Mouse (Mus musculus): ENCODE data around the gene Rab19.
"Not testable (repeated sequence)": the region's sequence is repeated elsewhere in the genome, so short reads cannot be mapped to it uniquely, and the experiment has no call there.

Rab19 gene

DNA sequence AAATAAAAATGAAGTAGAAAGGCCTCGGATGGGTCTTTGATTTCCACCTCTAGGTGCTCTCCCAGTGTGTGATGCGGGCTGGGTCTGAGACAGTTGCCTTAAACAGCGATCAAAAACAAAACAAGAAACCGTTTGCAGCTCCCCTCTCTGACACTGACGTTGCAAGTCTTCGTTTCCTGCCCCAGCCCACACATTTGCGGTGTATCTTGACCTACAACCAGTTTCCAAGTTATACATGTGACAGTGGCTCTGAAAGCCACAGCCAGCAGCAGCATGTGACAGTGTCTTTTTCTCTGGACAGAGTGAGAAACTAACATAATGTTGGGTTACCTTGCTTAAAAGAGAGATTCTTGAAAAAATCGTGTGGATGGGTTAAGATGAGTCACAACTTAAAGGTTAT lies 1.2 kb upstream of the Rab19 start:
- no peak for DNase-seq (ENCODE audit: low spot score)

DNA sequence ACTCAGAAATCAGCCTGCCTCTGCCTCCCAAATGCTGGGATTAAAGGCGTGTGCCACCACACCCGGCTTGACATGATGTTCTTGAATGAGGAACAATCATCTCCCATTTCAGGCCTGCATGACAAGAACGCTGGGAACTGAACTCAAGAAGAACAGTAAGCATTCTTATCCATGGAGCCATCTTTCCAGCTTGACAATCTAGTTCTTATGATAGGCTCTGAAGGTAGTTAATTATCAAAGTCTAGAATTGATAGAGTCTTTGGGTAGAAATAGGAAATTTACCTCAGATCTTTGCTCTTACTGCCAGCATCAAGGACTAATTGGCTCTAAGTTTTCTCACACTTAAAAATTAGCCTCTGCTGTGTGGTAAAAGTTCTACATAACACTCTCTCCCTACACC lies 699 bp upstream of the Rab19 start:
- DNase-seq (ENCODE audit: low spot score), result no peak

DNA sequence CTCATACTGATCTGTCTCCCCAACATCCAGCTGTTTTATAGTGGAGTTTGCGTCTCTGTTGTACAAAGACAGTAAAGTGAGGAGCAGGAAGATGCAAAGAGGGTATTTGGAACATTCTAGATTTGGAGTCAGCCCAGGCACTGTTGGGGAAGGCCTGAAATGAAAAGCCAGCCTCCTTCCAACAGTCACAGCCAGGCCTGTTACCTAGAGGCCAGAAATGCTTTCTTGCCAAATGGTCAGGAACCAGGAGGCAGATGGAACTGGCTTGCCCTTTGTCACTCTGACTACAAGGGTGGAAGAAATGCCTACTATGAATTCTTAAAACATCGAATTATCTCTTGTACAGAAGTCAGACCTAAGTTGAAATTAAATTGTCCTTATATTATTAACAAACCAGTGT lies 9.0 kb downstream of the Rab19 start:
- DNase-seq (ENCODE audit: low spot score), result no peak

DNA sequence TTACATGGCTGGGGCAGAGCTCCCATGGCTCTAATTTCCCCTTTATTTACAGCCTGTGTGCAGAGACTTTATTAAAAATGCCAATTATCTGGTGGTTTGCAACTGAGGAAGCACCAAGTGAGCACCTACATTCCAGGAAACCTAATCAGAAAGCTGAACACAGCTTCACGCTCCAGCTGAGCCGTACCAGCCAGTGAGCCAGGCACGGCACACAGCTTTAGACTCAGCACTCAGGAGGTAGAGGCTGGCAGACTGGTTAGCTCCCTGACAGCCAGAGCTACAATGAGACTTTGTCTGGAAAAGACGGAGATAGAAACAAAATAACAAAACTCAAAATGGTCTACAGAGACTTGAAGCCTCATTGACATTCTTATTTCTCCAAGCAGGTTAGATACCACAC lies 14.5 kb downstream of the Rab19 start:
- DNase-seq (ENCODE audit: low spot score), result no peak

DNA sequence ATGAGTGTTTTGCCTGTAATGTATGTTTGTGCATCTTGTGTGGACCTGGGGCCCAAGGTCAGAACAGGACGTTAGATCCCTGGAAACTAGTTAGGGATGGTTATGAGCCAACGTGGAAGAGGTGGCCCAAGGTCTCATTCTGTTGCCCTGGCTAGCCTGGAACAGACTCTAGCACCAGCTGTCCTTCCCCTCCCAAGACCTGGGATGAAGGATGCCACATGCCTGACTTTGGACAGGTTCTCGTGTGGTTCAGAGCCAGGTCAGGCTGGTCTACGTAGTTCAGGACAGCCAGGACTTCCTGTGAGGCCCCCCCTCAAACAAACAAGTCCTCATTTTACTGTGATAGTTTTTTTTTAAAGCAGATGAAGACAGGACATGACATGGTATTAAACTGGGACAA lies 14.9 kb downstream of the Rab19 start:
- DNase-seq (ENCODE audit: low spot score), result no peak

DNA sequence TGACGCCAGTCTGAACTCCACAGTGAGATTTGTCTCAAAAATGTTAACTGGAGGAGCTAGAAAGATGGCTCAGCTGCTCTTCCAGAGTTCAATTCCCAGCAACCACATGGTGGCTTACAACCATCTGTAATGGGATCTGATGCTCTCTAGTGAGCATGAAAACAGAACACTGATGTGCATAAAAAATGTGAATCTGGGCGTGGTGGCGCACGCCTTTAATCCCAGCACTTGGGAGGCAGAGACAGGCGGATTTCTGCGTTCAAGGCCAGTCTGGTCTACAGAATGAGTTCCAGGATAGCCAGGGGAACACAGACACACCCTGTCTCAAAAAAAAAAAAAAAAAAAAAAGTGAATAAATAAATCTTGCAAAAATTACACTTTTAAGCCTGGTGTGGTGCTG lies 16.1 kb downstream of the Rab19 start:
- DNase-seq (ENCODE audit: low spot score), result no peak

DNA sequence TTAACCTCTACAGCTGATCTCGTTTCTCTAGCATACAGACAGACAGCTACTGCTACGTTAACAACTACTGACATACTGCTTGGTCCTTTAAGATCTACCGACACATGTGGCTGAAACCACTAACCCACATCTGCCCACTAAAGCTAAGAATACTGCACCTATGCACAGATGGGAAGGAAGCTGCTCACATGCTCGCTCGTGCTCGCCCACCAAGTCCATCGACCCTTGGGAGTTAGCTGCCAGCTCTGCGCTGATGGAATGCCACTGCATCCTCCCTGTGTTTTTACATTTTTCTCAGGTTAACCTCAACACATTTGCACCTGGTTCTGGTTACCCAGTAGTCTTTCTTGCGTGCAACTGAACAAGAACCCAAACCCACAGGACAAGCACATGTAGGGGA lies 17.4 kb downstream of the Rab19 start:
- no peak for DNase-seq (ENCODE audit: low spot score)

DNA sequence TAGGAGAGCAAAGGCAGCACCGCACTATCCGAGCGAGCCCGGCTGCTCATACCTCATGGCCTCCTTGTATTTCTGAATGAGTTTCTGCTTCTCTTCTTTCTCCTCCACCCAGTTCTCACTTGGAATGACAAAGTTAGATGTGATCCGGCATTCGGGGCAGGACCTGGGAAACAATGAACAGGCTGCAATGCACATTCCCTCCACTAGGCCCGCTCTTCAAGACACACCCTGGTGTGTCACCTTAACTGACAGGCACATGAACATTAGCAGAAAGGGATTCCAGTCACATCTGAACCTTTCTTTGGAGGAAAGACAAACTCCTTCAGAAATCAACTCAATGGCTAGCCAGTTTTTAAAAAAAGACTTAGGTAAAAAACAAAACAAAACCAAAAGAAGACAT lies 19.4 kb downstream of the Rab19 start:
- DNase-seq (ENCODE audit: low spot score), result no peak

DNA sequence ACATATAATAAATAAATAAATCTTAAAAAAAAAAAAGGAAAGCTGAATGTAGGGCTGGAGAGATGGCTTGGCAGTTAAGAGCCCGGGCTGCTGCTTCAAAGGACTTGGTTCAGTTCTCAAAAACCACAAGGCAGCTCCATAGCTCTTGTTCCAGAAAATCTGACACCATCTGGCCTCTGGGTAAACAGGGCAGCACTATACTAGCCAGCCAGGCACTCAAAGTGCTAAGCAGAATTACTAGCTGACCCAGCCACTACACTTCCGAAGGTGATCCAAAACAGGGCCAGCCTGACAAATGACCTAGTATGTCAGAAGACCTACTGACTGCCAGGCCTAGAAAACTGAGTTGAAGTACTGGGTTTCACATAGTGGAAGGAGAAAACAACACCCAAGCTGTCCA lies 22.2 kb downstream of the Rab19 start:
- no peak for DNase-seq (ENCODE audit: low spot score)

DNA sequence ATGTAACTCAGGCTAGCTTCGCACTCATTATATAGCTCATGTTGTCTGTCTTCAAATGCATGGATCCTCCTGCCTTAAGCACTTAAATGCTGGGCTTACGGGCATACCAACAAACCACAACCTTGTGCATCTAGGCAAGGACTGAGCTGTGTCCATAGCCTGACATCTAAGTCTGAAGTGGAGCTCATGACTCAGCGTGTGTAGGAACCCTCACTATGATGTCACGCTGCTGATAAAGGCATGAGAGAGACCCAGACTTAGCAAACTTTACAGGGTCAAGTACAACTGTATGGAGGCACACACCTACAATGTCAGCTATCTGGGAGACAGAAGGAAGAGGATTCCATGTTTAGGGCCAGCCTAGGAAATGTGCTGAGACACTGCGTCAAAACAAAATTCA lies 25.5 kb downstream of the Rab19 start:
- DNase-seq (ENCODE audit: low spot score), result no peak

DNA sequence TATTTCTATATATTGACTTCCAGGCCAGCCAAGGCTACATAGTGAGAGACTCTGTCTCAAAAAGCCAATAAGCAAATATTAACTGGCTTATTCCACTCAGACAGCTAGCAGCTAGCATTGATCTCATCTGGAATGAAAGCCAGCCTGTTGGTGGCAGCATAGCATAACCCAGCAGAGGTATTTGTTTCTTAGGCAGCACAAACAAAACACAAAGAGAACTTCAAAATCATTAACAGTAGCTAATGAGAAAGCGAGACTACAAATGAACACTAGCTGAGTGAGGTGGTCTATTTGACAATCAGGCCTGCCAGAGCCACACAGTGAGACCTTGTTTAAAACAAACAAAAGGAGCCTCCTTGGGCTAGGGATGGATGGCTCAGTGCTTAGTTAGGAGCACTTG lies 33.1 kb downstream of the Rab19 start:
- no peak for DNase-seq (ENCODE audit: low spot score)

DNA sequence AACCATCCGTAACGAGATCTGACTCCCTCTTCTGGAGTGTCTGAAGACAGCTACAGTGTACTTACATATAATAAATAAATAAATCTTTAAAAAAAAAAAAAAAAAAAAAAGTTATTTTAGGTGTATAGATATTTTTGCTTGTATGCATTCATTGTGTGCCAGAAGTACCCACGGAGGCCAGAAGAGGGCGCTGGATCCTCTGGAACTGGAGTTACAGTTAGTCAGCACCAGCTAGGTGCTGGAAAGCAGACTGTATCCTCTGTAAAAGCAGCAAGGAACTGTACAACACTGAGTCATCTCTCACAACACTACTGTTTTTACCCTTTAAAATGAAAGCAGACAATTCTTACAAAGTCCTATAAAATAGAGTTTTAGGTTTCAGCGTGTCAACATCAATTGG lies 34.8 kb downstream of the Rab19 start:
- DNase-seq (ENCODE audit: low spot score), result no peak

DNA sequence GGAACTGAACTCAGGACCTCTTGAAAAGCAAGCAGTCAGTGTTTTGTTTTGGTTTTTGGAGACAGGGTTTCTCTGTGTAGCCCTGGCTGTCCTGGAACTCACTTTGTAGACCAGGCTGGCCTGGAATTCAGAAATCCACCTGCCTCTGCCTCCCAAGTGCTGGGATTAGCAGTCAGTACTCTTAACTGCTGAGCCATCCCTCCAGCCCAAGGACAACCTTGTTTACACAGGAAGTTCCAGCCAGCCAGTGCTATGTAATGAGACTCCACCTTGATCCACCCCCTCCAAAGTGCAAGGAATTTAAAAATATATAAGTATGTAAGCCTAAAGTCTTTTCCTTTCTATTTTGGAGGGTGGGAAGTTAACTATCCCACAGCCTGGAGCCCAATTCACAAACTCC lies 35.7 kb downstream of the Rab19 start:
- DNase-seq (ENCODE audit: low spot score), result not testable (repeated sequence)

DNA sequence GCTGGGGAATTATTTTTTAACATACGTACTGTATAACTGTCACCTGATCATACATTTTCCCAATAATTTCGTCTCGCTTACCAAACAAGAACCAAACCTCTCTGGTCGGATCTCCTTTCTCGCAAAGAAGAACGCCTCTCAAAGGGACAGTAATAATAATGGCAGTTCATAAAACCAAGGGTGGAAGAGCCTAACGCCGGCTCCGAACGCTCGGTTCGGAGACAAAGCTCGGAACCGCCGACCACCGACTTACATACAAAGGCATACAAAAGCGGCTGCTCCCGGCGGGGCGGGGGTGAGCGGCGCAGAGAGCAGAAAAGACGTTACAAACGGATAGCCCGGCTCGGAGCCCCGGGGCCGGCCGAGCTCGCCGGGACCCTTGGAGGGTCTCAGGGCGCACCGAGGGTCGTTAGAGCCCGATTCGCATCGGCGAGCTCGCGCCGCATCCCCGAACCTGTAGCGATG lies 38.4 kb downstream of the Rab19 start:
- DNase-seq (ENCODE audit: low spot score), result no peak

DNA sequence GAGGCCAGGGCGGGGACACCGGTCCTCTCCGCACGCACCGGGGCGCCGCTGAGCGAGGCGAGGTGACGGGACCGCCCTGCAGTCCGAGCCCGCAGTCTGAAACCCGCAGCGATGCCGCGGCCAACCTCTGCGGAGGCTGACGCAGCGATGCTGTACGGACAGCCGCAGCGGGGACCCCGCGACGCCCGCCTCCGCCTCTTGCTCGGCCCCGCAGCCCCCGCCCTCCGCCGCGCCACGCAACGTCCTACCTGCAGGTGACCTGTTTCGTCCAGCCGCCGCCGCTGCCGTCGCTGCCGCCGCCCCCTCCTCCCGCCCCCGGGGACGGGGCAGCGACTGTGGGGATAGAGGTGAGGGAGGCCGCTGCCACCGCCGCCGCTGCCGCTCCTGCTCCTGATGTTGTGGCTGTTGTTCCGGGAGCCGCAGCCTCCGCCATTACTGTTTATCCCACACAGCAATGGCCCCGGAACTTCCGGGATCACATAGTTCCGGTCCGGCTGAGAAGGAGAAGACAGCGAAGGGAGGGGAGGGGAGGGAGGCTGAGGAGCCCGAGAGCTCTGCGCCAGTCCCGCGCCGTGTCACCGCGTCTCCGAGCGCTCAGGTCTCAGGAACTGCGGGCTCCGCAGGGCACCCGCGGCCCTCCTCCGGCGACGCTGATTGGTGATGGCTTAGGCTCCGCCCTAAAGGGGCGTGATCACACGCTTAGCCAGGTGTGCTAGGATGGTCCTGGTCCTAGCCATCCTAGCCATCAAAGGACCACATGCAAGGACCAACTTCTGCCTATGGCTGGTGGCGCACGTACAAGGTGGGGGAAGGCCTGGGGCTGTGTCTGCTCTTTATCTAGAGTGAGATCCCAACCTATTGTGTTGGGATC lies 39.1 kb downstream of the Rab19 start, which contains the start of gene Mkrn1:
TSS of gene Mkrn1 (minus strand) at position 612 of the 871 bp plus-strand sequence.
- peak; percentile 89 for DNase-seq (ENCODE audit: low spot score)

DNA sequence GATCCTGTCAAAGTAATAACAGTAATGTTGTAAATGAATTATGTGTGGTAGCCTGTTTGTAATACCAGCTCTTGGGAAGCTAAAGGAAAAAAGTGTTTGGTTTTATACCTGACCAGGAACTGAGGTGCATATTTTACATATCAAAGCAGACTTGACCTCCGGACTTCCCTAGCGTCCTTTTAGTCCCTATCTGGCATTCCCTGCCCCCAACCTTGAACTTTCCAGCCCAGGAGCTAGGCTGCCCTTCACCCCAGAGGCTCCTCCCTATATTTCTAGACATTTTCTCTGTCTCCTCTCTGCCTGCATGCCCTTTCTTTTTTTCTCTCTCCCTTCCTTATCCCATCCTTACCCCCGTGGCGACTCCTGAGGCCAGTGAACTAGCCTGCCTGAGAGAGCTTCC lies 39.9 kb downstream of the Rab19 start:
- DNase-seq (ENCODE audit: low spot score), result no peak

DNA sequence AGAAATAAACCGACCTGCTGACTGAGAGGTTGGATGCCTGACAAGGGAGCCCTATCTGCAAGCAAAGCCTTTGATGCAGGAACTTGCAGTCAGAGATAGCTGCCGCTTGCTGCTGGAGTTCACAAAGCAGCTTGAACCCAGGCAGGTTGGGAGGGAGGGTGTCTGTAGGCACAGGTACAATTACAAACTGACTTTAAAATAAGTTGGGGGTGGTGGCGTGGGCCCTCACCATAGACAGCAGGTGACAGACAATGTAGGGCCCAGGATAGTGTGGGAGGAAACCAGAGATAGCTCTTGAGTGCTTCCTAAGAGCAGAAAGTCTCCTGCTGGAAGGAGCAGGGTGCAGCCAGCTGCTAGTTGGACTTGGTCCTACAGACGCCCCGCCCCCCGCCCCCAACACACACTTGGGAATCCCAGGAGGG lies 42.2 kb downstream of the Rab19 start:
- no peak for DNase-seq (ENCODE audit: low spot score)

DNA sequence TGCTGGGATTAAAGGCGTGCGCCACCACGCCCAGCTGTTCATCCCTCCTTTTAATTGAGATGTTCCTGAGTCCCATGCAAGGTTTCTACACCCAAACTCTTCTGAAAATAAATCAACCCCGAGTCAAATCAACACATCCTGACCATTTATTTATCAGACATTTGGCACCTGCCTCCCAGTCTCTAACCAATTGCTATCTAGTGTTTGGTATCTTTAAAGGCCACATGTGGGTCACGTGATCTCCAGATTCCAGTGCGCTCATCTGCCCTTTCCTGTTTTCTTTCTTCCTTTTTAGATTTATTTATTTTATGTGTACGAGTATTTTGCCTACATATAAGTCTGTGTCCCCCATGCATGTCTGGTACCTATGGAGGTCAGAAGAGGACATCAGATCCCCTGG lies 42.7 kb downstream of the Rab19 start:
- DNase-seq (ENCODE audit: low spot score), result no peak

DNA sequence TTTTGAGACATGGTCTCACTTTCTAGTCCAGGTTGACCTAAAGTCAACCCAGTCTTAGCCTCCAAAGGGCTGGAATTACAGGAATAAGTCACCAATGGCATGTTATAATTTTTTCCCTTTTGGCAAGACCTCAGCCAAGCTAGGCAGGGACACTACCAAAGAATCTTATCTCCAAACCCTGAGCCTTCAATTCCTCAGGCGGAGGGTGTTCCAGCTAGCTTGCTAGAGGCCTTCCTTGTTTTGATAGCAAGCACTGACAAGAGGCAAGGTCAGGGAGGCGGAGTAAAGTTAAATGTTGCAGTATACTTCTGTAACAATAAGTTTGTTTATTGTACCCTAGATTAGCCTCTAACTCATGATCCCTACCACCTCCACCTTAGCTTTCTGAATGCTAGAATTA lies 44.2 kb downstream of the Rab19 start:
- DNase-seq (ENCODE audit: low spot score), result no peak

DNA sequence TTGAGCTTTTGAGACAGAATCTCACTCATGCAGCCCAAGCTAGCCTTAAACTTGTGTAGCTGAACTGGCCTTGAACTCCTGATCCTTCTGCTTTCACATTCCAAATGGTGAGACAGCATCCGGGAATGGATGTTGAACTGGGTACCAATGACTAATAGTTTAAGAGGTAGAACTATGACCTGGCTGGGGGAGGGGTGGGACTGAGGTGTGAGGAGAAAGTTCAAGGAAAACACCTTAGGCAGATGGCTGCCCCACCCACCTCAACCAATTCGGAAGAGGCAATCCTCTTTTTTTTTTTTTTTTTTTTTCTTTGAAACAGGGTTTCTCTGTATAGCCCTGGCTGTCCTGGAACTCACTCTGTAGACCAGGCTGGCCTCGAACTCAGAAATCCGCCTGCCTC lies 45.8 kb downstream of the Rab19 start:
- DNase-seq (ENCODE audit: low spot score), result no peak

DNA sequence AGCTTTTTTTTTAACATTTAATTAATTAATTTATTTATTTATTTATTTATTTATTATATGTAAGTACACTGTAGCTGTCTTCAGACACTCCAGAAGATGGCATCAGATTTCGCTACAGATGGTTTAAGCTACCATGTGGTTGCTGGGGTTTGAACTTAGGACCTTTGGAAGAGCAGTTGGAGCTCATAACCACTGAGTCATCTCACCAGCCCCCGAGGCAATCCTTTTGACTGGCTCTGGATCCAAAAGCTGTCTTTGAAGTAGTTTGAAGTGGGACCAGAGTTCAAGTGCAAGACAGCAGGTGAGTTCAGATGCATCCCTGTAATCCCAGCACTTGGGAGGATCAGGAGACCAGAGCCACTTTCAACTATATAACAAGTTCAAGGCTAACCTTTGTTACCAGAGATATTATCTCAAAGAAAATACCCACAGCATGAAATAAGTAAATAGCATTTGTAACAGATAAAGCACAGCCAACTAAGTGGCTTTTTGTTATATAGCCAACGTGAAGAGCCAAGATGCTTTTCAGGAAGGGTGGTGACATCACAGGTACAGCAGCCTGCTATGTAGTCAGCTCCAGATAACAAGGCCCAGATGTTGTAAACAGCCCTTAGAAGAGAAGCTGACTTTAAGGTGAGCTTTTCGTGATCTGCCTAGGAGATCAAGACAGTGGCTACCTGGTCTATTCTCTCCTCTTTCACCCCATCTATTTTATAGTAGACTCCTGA lies 46.5 kb downstream of the Rab19 start:
- no peak for DNase-seq (ENCODE audit: low spot score)

DNA sequence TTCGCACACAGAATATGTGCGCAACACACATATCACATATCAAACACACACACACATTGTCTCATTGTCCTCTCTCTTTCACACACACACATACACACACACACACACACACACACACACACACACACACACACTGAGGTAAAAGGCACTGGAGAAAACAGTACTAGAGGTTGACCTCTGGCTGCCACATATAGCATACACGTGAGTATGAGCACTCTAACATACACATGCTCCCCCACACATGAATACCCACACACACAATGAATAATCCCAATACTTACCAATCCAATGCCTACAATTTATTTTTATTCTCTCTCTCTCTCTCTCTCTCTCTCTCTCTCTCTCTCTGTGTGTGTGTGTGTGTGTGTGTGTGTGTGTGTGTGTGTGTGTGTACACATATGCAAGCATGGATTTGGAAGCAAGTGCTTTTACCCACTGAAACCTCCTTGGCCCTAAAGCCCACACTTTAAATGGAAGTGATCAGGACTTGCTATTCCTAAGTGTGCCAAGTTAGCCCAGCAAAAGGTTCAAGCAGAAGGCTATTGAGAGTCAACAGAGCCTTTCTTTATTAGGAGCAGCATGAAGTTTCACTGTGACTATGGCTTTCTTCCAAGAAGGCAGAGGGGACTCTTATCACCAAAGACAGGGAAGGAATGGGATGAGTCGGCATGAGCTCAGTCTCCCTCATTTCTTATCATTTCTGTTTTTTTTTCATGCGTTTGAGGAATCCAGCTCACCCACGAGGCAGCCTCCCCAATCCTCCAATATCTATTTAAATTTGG lies 48.2 kb downstream of the Rab19 start:
- DNase-seq (ENCODE audit: low spot score), result no peak

DNA sequence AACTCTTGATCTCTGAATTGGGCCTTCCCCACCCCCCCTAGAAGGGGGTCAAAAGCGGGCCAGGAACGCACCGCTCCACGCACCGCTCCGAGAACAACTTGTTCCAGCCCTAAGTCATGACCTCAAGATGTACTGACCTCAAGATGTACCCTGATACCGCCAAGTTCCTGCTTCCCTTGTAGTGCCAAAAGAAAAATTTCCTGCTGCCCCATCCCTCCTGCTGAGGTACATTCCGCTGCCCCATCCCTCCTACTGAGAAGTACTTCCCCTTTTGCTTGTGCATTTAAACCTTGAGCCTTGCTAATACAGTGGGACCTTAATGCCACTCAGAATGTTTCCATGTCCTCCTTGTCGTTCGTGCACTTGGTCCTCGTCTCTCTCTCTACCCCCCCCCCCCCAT lies 49.7 kb downstream of the Rab19 start:
- DNase-seq (ENCODE audit: low spot score), result no peak
